Mouse (Mus musculus) G1E (cell line): ENCODE measurements around the gene Ercc1. TPM values are rescaled to one million over a fixed set of nuclear protein-coding genes. Genes with fewer than 3 reads are reported as not detected.

Source experiments
- ATAC-seq: 2 replicates; pipeline ENCODE4 v1.8.0; 2016; ENCODE audit warnings: mild to moderate bottlenecking; ENCODE audit not compliant: insufficient number of reproducible peaks, poor library complexity, low FRiP score, severe bottlenecking; ENCODE audit errors: extremely low read depth
- DNase-seq: peaks from one replicate; pipeline ENCODE4 v3.0.0; 2012; ENCODE audit warnings: low spot score
- H3K27me3 ChIP-seq: 2 replicates; pipeline ENCODE4 v1.6.1; 2012; ENCODE audit warnings: mild to moderate bottlenecking, low read length, inconsistent platforms; ENCODE audit not compliant: insufficient read depth
- H3K36me3 ChIP-seq: replicated peaks from 2 replicates; pipeline ENCODE3; 2012; ENCODE audit warnings: mild to moderate bottlenecking, inconsistent platforms
- H3K4me1 ChIP-seq: 2 replicates; pipeline ENCODE4 v1.6.1; 2012; ENCODE audit warnings: low read depth, low read length, inconsistent platforms, mixed read lengths; ENCODE audit not compliant: insufficient read depth
- H3K4me3 ChIP-seq: 2 replicates; pipeline ENCODE4 v1.5.1; 2012; ENCODE audit warnings: low read depth, mild to moderate bottlenecking, inconsistent platforms, low read length, moderate library complexity, mixed read lengths
- H3K9me3 ChIP-seq: replicated peaks from 2 replicates; pipeline ENCODE4 v1.6.1; 2012; ENCODE audit warnings: inconsistent platforms
- CTCF ChIP-seq: IDR thresholded peaks from 2 replicates; pipeline ENCODE4 v1.5.1; 2012; ENCODE audit warnings: low read depth, low read length, inconsistent platforms, mixed read lengths
- GATA1 ChIP-seq: IDR thresholded peaks from 2 replicates; pipeline ENCODE4 v1.6.1; 2012; ENCODE audit warnings: borderline replicate concordance, low read length, inconsistent platforms, mixed read lengths
- GATA2 ChIP-seq: IDR thresholded peaks from 2 replicates; pipeline ENCODE4 v1.6.1; 2012; ENCODE audit warnings: low read depth, low read length, inconsistent platforms, borderline replicate concordance
- POLR2AphosphoS5 ChIP-seq: IDR thresholded peaks from 2 replicates; pipeline ENCODE4 v1.6.1; 2012; ENCODE audit warnings: low read depth, low read length, inconsistent platforms; ENCODE audit not compliant: insufficient replicate concordance
- TAL1 ChIP-seq: conservative IDR thresholded peaks from 2 replicates; pipeline ENCODE4 v1.6.1; 2012; ENCODE audit warnings: low read depth, low read length, inconsistent platforms, mixed read lengths
- polyA plus RNA-seq: library from polyadenylated mRNA; stranded (reverse); fragments of >175 nt; gene quantifications from 2 replicates; pipeline ENCODE4 v1.2.3, GENCODE M21; 2012
- total RNA-seq, 2 experiments: library from RNA; stranded (forward) in 1 of 2; stranded (reverse) in 1 of 2; fragments of 200-1000 nt in 1 of 2; fragments of >200 nt in 1 of 2; fragmentation: Nextera tagmentation in 1 of 2; gene quantifications; 2 replicates each; pipeline ENCODE4 v1.2.3; 2014 to 2017

The Ercc1 gene
- total and polyA plus RNA-seq, 3 experiments, result 29.7 to 97.7 (median 39.9) TPM

DNA sequence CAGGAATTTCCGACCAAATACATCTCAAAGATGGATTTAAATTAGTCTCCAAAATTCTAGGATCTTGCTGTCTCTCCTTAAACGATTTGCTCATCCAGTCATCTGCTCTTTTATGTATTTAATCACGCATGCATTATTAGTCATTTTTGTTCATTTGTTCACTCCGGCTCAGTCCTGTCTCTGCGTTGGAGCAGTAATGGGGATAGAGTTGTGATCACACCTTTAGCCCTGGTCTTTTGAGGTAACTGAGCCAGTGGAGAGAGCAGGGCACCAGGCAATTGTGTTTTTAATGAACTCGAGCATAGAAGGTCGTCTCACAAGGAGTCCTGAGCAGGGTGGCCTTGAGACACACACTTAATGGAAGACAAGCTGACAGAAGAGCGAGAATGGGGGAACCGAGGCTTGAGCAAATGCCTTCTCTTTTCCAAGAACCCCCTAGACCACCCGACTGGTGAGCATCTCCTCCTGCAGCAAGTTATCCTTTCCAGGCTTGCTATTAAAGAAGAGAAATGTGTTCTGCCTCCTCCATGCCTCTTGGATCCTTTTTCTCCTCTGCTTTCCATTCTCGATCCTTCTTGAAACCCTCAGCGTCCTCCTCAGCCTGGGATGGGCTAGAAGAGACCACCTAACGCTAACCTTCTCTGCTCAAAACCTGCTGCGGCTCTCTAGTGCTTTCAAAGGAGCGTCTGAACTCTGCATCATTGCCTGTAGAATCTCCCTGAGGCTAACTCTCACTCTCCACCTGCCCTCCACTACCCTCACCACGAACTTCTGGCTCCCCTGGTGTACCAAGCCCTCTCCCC lies 42.9 kb upstream of the Ercc1 start:
- Histone ChIP-seq H3K4me3 (peak overlapping the region; percentile 34; the same call in 1 of the 2 replicates), H3K9me3 (no peaks in the 10 kb centered on the region), H3K27me3 (peaks cover 30% of the 10 kb centered on the region), H3K36me3 (no peaks in the 10 kb centered on the region), H3K4me1 (peaks cover 34% of the 10 kb centered on the region)
- ATAC-seq, result no peak
- no peak for DNase-seq
- TF ChIP-seq POLR2AphosphoS5 (no peak), TAL1 (no peak), GATA1 (no peak), GATA2 (no peak), CTCF (no peak)

- no peaks in the 10 kb centered on the region for H3K9me3 ChIP-seq
- no peak overlapping the region for H3K4me3 ChIP-seq
- H3K4me1 ChIP-seq, result peaks cover 39% of the 10 kb centered on the region
- DNase-seq (no peak), ATAC-seq (no peak)
- TF ChIP-seq GATA1, result no peak
- TF ChIP-seq CTCF, result no peak
- TF ChIP-seq GATA2, result no peak
- TF ChIP-seq TAL1, result no peak
- no peak for TF ChIP-seq POLR2AphosphoS5
- peaks cover 35% of the 10 kb centered on the region for H3K27me3 ChIP-seq
- H3K36me3 ChIP-seq, result no peaks in the 10 kb centered on the region
These were observed 42.1 kb upstream of the Ercc1 start for GRCm38 (mm10) chr7:19302264-19303045.

DNA sequence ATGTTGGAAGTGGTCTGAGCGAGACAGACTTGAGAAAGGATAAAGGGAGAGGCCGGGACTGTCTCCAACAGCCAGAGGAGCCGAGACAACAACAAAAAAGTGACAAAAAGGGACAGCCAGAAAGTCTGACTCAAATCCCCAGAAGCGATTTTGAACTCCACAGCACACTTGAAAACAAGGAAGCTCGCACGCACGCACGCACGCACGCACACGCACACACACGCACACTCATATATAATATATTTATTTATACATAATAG lies 41.6 kb upstream of the Ercc1 start:
- peaks cover 35% of the 10 kb centered on the region for H3K27me3 ChIP-seq
- no peaks in the 10 kb centered on the region for H3K36me3 ChIP-seq
- ATAC-seq, result no peak
- H3K4me3 ChIP-seq, result no peak overlapping the region
- H3K4me1 ChIP-seq, result peaks cover 44% of the 10 kb centered on the region
- H3K9me3 ChIP-seq, result no peaks in the 10 kb centered on the region
- TF ChIP-seq GATA2 (no peak), POLR2AphosphoS5 (no peak)
- DNase-seq, result no peak

DNA sequence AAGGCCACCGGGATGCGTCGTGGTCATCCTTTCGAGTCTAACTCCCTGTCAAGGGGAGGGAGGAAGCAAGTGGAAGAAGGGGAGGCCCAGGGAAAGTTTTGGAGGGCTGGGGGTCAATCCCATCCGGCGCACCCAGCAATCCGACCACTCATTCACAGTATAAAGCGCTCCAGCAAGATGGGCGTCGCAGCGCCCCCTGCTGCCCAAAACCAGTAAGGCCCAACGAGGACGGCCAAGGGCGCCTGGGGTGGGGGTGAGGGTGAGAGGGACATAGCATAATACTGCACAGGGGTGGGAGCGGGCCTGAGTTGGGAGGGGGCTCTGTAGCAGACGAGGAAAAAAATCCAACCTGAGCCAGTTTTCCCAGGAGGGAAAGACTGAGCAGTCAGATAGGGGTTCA lies 40.8 kb upstream of the Ercc1 start:
- Histone ChIP-seq H3K9me3 (no peaks in the 10 kb centered on the region), H3K27me3 (peaks cover 35% of the 10 kb centered on the region), H3K36me3 (no peaks in the 10 kb centered on the region), H3K4me1 (peaks cover 49% of the 10 kb centered on the region), H3K4me3 (no peak overlapping the region; the same call in 1 of the 2 replicates)
- TF ChIP-seq CTCF (peak; percentile 78), GATA2 (no peak)
- ATAC-seq (no peak), DNase-seq (no peak)

DNA sequence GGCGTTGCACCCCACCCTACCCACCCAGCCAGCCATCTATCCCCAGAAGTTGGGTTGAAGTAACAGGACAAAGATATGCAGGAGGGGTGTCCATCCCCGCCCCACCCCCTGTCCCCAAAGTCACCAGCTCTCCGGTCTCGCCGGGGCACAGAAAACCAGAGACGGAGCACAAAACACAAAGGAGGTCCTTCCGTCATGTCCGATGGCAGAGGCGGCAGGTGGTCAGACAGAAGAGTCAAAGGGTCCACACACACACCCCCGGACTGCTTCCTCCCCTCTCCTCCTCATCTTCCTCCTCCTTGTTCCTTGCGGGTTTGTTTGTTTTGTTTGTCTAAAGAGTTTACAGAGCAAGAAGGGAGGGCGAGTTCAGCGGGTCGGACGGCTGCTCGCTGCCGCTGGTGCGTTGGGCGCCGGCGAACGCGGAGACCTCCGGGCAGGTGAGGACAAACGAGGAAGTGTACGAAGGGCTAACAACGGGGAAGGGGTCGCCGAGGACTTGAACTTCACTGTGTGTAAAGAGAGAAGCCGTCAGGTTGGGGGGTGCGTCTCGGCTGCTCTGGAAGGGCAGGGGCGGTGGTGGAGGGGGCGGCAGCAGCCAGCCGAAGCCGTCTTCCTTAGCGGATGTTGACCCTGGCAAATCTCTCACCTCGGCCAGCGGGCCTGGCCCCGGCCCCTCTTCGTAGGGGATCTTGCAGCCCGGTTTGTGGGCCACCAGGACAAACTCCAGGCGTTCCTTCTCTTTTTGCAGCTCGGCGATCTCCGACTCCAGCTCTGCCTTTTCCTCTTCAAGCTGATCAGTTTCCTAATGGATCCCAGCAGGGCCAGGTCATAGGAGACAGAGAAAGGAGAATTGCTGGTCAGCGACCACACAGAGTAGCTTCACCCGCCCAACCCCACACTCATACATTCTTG lies 39.8 kb upstream of the Ercc1 start:
- Histone ChIP-seq H3K36me3 (no peaks in the 10 kb centered on the region), H3K27me3 (peaks cover 35% of the 10 kb centered on the region), H3K4me3 (no peak overlapping the region), H3K9me3 (no peaks in the 10 kb centered on the region), H3K4me1 (peaks cover 57% of the 10 kb centered on the region)
- ATAC-seq (no peak), DNase-seq (no peak)
- no peak for TF ChIP-seq GATA2
- no peak for TF ChIP-seq TAL1

- Histone ChIP-seq H3K27me3 (peaks cover 35% of the 10 kb centered on the region), H3K4me1 (peaks cover 58% of the 10 kb centered on the region), H3K9me3 (no peaks in the 10 kb centered on the region), H3K36me3 (no peaks in the 10 kb centered on the region), H3K4me3 (no peak overlapping the region)
- DNase-seq (no peak), ATAC-seq (no peak)
- no peak for TF ChIP-seq GATA2
- no peak for TF ChIP-seq POLR2AphosphoS5
- TF ChIP-seq GATA1, result no peak
- no peak for TF ChIP-seq TAL1
- no peak for TF ChIP-seq CTCF
These were observed 39.2 kb upstream of the Ercc1 start for GRCm38 (mm10) chr7:19305413-19305735.
